Mouse (Mus musculus): ENCODE measurements around the gene Olfr1261.

The Olfr1261 gene

DNA sequence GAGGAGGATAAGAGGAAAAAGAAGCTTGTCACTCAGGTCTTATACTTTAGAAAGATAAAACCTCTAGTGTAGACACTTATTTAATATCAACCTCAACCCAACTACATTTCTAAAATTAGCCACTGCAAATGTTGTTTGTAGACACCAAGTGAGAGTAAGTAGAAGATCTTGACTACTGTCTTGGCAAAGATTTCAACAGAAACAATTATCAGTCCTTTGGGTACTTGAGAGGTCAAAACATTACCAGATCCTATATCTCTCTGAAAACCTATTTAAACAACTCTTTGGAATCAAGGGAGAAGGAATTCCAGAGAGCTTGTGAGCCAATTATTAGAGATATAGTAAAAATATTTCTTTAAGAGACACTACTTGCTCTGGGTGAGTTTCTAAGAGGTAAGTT, at the start of gene Olfr1261:
Gene Olfr1261 (plus strand): TSS at position 301 of the 400 bp plus-strand sequence.
- in situ Hi-C loops (cut with MboI, MseI), result no loop called here

DNA sequence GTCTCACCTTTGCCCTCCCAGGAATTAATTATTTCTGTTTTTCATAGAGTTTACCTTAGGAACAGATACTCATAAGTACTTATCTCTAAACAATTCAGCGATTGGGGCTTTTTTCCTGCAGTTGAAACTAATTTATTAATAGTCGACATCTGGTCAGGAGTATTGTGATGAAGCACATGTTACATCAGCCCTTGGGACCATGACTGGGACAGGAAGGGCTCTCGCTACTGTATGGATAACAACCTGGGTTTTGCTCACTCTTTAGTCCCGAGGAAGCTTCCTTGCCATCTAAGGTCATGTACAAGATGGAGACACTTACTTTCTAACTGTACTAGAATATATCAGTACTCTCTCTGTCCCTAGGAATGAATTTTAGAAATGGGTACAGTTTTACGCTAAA, 42.5 kb upstream of the Olfr1261 start, which contains the start of gene Olfr1259:
Gene Olfr1259 (minus strand): TSS at position 101 of the 400 bp plus-strand sequence.
- in situ Hi-C loops (cut with MboI, MseI), result no loop called here

DNA sequence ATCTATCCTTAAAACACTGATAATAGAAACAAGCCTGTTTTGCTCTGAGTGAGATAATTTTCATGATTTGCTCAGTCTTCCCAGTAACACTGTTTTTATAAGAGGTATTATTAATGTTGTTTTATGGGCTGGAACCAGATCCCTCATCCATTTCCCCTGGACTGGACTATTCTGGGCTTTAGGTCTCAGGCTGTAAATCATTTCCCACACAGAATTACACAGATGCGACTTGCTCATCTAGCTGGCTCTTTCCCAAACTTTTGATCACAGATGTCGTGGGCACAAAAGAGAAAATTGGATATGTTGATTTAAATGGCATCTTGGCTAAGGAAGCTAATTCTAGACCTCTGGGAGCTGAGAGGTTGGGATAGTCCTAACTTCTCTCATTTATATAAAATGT, 16.8 kb upstream of the Olfr1261 start, which contains the start of gene Olfr1260:
Gene Olfr1260 (plus strand): TSS at position 157 of the 400 bp plus-strand sequence.
- in situ Hi-C loops (cut with MboI, MseI), result no loop called here

DNA sequence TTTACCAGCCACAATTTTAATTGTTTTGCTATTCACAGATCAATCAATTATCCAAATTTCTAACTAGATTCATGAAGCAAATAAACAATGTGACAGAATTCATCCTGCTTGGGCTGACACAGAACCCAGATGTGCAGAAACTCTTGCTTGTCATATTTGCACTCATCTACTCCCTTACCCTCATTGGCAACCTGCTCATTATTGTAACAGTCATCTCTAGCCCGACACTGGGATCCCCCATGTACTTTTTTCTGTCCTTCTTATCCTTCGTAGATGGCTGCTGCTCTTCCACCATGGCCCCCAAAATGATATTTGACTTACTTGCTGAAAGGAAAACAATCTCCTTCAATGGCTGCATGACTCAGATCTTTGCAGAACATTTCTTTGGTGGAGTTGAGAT, 13.3 kb upstream of the Olfr1261 start:
- in situ Hi-C loops (cut with MboI, MseI), result no loop called here

DNA sequence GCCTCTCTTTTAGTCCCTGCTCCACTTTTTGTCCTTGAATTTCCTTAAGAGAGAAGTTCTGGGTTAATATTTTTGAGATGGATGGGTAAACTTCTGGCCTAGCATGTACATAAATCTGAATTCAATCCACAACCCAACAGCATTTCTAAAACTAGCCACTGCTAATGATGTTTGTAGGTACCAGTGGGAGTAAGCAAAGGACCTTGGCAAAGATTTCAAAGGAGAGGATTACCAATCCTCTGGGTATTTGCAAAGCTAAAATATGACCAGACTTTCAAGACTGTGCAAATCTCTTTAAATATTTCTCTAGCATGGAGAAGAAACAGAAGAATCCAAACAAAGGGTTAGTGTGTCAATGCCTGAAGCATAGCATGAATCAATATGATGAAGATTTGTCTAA, 8.8 kb downstream of the Olfr1261 start, which contains the start of gene Olfr1262:
Gene Olfr1262 (plus strand): TSS at position 301 of the 400 bp plus-strand sequence.
- in situ Hi-C loops (cut with MboI, MseI), result no loop called here

DNA sequence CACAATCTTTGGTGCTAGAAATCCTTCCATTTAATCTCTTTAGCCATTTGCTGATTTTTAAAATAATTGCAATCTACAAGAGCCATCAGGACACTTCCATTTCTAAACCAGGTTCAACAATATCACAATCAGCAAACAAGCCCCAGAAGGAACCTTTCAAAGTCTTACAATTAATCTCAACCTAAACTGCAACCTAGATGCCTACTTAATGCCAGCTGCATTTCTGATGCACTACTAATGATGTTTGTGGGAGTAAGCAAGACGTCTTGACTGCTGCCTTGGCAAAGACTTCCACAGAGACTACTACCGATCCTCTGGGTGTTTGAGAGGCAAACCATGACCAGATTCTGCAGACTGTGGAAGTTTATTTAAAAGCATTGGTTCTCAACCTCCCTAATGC, 20.8 kb downstream of the Olfr1261 start, which contains the start of gene Olfr1263:
Gene Olfr1263 (plus strand): TSS at position 301 of the 400 bp plus-strand sequence.
- in situ Hi-C loops (cut with MboI, MseI), result no loop called here

DNA sequence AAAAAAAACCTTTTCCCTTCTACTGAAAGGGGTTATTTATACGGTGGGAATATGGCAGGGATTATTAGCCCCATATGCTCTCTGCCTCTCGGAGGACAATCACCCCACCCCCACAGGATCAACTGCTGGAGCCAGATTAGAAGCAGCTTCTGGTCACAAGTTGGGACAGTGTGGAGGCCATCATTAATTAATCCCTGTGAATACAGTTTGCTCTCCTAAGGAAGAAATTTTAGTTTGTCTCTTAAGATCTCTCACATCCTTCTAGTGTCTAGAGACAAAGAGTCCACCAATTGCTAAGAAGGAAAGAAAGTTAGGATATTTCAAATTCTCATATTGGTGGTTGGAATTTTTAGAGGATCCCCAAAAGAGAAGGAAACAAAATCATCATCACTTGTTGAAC, 34.5 kb downstream of the Olfr1261 start, which contains the start of gene Olfr1264:
Gene Olfr1264 (minus strand): TSS at position 101 of the 400 bp plus-strand sequence.
- in situ Hi-C loops (cut with MboI, MseI), result loop anchor here in 1 of 2 experiments (25.0 kb wide), 1 partner anchor 787 kb away; no protein-coding TSS in a partner anchor

DNA sequence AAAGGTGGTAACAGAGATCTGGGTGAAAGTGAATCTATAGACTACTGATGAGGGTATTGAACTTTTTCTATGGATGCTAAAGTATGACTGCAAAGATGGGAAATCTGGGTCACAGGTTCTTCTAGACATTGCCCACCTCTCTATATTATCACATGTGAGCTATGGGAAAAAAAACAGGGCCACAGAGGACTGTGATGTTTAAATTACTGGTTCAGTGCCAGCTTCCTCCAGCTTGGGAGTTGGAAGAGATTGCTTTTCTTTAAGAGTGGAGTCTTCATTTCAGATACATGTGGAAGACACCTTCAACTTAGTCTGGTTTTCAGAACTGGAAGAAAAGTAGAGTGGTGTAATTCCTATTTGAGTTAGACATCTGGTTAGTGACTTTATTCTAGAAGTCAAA, 44.0 kb downstream of the Olfr1261 start, which contains the start of gene Olfr1265:
Gene Olfr1265 (plus strand): TSS at position 301 of the 400 bp plus-strand sequence.
- in situ Hi-C loops (cut with MboI, MseI), result loop anchor here in 1 of 2 experiments (25.0 kb wide), 1 partner anchor 777 kb away; no protein-coding TSS in a partner anchor
